Mouse (Mus musculus) B cell, adult (primary cell): Measurements from ENCODE around the gene Gaa. TPM values are rescaled to one million over a fixed set of nuclear protein-coding genes. Genes with fewer than 3 reads are reported as not detected.

Experiments used
- total RNA-seq: library from RNA; stranded (reverse); gene quantifications from 4 replicates; pipeline ENCODE4 v1.2.4, GENCODE M21; 2023; ENCODE audit not compliant: inconsistent age

Gene Gaa
- total RNA-seq, result 93.8 to 103 TPM (median 96.4 TPM) in 4 replicates

DNA sequence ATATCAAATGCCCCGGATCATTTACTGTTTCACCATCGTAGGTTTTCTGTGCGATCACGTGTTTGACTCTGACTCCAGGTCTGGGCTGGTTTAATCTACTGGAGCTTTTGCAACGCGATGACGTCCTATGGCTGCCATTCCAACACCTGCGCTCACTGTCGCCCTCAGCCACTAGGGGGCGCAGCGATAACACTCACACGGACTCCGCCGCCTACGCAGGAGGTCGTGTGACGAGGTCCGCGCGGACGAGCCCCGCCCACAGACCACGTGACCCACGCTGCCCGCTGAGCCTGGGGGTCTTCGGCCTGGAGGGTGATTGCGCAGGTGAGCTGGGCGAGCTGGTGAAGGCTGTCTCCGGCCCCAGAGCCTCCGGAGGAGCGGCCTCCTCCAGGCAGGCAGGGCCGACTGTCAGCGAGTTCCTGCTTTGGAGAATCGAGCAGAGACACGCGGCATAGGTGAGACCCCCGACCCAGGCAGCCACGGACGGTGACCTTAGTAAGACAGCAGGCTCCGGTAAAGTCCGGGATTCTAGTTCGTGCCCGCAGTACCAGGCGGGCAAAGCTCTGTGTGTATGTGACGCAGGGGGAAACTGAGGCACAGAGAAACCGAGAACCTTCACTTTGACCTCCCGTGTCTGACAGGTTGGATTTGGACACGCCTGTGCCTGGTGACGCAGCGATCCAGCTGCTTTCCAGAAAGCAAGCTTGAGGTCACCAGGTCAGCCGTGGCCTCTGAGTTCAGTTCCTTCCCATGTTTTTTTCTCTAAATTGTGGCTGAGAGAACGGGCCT, at the start of gene Gaa:
Gene Gaa (plus strand): TSS at position 120 of the 789 bp plus-strand sequence.

DNA sequence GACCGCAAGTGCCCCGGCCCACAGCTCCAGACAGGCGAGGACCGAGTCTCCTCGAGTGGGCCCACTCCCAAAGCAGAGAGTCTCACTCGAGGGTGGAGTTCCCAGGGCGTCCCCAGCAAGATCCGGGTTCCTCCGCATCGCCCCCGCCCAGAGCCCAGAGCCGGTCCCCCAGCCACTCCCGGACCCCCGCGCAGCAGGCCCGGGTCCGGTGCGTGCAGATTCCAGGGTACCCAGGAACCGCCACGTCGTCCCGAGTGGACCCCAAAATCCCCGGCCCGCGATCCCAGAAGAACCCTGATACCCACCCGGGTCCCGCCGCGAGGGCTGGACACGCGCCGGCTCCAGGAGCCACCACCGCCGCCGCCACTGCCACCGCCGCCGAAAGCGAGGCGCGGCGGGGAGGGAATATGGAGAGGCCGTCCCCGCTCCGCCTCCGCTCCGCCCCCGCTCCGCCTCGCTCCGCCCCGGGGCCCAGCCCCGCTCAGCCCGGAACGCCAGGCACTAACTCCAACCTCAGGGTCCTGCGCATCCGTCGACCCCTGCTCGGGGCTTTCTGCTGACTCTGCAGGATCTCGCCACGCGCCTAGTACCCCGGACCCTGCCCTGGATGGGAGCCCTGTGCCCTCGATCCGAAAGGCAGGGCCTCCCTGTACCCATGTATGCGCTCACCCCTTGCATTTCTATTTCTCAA, 39.5 kb upstream of the Gaa start, which contains the start of the genes Tbc1d16 and Ccdc40:
Gene Tbc1d16 (minus strand): TSS at position 409 of the 691 bp plus-strand sequence.
Gene Ccdc40 (plus strand): TSS at position 482 of the 691 bp plus-strand sequence.

DNA sequence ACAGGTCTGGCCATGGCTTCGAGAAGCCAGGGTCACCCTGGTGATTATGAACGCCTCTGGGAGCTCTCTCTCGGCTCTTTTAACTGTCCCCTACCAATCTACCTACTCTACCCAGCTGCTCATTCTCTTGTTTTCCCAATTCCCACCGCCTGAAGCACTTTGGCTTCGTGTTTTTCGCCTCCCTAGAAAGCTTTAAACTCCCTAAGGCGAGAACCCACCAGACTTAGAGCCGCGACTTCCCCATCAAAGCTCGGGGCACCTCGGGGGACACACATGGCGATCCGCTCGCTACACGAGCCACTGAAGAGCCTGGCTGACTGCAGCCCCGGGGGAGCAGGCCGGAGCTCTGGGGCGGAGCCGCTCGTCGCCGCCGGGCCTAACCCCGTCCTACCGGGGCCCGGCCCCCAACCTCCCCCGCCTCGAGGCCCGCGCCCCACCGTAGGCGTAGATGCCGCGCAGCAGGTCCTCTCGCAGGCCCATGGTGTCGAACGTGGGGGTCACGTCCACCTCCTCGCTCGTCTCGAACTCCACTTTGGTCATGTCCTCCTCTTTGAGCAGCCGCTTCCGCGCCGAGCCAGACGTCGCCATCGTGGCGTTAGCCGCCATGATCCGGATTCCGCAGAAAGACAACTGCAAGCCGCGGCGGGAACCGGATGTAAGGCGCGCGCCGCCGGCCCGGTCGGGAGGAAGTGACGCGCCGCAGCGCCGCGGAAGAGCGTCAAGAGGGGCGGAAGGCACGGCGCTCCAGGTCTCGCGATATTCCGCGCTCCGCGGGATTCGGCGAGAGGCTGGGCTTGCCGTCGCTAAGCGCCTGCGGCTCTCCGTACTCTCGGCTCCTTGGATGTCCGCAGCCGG, 31.9 kb downstream of the Gaa start, which contains the start of gene Eif4a3:
Gene Eif4a3 (minus strand): TSS at position 699 of the 855 bp plus-strand sequence.

DNA sequence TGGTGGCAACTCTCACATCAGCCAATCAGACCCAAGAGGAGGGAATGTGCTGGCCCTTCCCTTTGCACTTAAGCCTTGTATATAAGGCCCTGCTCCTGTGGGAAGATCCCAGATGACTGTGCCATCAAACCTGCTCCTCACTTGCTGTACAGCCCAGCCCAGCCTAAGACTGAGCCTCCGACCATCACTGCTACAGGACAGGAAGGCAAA, 39.9 kb downstream of the Gaa start, which contains the start of gene Card14:
Gene Card14 (plus strand): TSS at position 111 of the 210 bp plus-strand sequence.

Other genes with a start within 250 kb of the Gaa start
- gene Cbx2, start 244.9 kb upstream of the Gaa start, total RNA-seq, result 5.9 to 8.5 TPM (median 6.3 TPM) in 4 replicates
- gene Cbx8, start 226.9 kb upstream of the Gaa start, total RNA-seq, result 15.4 to 19.6 TPM (median 17.5 TPM) in 4 replicates
- gene Cbx4, start 181.7 kb upstream of the Gaa start, total RNA-seq, result 78.9 to 91.0 TPM (median 87.1 TPM) in 4 replicates
- 0.06 to 1.4 TPM (median 0.18 TPM) in 4 replicates for gene Tbc1d16, start 39.4 kb upstream of the Gaa start, total RNA-seq
- 0.21 to 0.80 TPM (median 0.36 TPM) in 4 replicates for gene Ccdc40, start 39.3 kb upstream of the Gaa start, total RNA-seq
- 211 to 223 TPM (median 221 TPM) in 4 replicates for gene Eif4a3, start 32.2 kb downstream of the Gaa start, total RNA-seq
- not detected in 4 replicates for gene Card14, start 39.9 kb downstream of the Gaa start, total RNA-seq
- gene Sgsh, start 87.6 kb downstream of the Gaa start, total RNA-seq, result 21.0 to 28.6 TPM (median 23.3 TPM) in 4 replicates
- 23.6 to 27.8 TPM (median 25.3 TPM) in 4 replicates for gene Slc26a11, start 87.7 kb downstream of the Gaa start, total RNA-seq
- 89.1 to 147 TPM (median 110 TPM) in 4 replicates for gene Rnf213, start 125.2 kb downstream of the Gaa start, total RNA-seq
- 31.8 to 33.2 TPM (median 32.6 TPM) in 4 replicates for gene Endov, start 223.5 kb downstream of the Gaa start, total RNA-seq